Mouse (Mus musculus) embryonic facial prominence, embryonic 15.5 days (tissue): Measurements from ENCODE around the gene Fzd10. TPM values are rescaled to one million over a fixed set of nuclear protein-coding genes. Genes with fewer than 3 reads are reported as not detected.

Experiments used
- ATAC-seq: fragments of 200-750 bp; cut with Nextera tagmentation; 2 replicates; pipeline ENCODE4 v1.8.0; 2017; ENCODE audit warnings: low read depth, moderate TSS enrichment; ENCODE audit not compliant: insufficient number of reproducible peaks, low FRiP score, low TSS enrichment
- H3K27ac ChIP-seq: fragments of 300-500 bp; sonication (generic); replicated peaks from 2 replicates; pipeline ENCODE4 v1.5.1; 2015; ENCODE audit warnings: mild to moderate bottlenecking, inconsistent platforms
- H3K27me3 ChIP-seq: fragments of 300-500 bp; sonication (generic); 2 replicates; pipeline ENCODE4 v1.6.1; 2015; ENCODE audit warnings: inconsistent platforms
- H3K36me3 ChIP-seq: fragments of 300-500 bp; sonication (generic); 2 replicates; pipeline ENCODE4 v1.6.1; 2015; ENCODE audit warnings: mild to moderate bottlenecking, inconsistent platforms
- H3K4me1 ChIP-seq: fragments of 300-500 bp; sonication (generic); 2 replicates; pipeline ENCODE4 v1.6.1; 2015; ENCODE audit warnings: inconsistent platforms
- H3K4me2 ChIP-seq: fragments of 300-500 bp; sonication (generic); replicated peaks from 2 replicates; pipeline ENCODE4 v1.6.1; 2015; ENCODE audit warnings: mild to moderate bottlenecking, inconsistent platforms
- H3K4me3 ChIP-seq: fragments of 300-500 bp; sonication (generic); replicated peaks from 2 replicates; pipeline ENCODE4 v1.5.1; 2015; ENCODE audit warnings: mild to moderate bottlenecking, inconsistent platforms
- H3K9ac ChIP-seq: fragments of 300-500 bp; sonication (generic); 2 replicates; pipeline ENCODE4 v1.6.1; 2015; ENCODE audit warnings: inconsistent platforms
- H3K9me3 ChIP-seq: fragments of 300-500 bp; sonication (generic); replicated peaks from 2 replicates; pipeline ENCODE4 v1.6.1; 2016; ENCODE audit warnings: inconsistent platforms
- WGBS: fragments of 180-500 bp; shearing (Covaris S2); methylation state at CpG from one replicate; pipeline ENCODE4 v1.1.7; 2015; 5-methylcytosine and 5-hydroxymethylcytosine counted together
- polyA plus RNA-seq: library from polyadenylated mRNA; unstranded; fragments of >200 nt; fragmentation: Nextera tagmentation; extraction: Ambion mirVana; gene quantifications from 2 replicates; pipeline ENCODE4 v1.2.1, GENCODE M21; 2015

Fzd10 gene
- polyA plus RNA-seq, 1 experiment from 2014 or later = 10.4 TPM

DNA sequence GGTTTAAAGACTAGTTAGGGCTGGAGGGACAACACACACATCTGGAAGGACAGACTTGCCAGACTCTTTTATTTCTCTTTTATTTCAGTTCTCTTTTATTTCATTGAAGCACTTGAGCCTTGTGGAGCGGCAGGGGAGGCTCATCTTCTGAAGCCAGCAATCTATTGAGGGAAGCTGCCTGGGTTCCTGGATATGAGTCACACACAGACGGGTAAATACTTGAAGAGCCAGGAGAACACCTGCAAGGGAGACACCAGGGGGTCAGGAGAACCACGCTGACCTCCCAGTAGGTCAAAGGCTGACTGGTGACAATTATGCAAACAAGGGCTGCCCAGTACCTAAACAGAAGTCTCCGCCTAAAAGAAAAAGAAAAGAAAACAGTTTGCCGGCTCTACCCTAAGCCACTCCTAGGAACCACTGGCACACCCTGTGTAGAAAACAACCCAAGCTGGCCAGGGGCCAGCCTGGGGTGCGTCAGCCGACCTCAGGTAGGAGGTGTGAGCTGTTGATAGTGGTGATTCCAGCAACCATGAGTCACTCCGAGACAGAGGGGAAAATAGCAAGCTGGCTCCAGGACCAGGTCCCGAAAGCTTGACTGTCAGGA lies 21.5 kb upstream of the Fzd10 start:
- peak; percentile 51; the same call in 1 of the 2 replicates for ATAC-seq
- Histone ChIP-seq H3K27me3 (no peaks in the 10 kb centered on the region), H3K36me3 (no peaks in the 10 kb centered on the region), H3K4me1 (peaks cover 45% of the 10 kb centered on the region), H3K4me3 (no peak overlapping the region), H3K4me2 (no peak overlapping the region), H3K27ac (peak overlapping the region; percentile 65), H3K9me3 (no peaks in the 10 kb centered on the region), H3K9ac (no peak overlapping the region)
- 32% methylated on average over 9 of the region's 9 CpGs for WGBS

DNA sequence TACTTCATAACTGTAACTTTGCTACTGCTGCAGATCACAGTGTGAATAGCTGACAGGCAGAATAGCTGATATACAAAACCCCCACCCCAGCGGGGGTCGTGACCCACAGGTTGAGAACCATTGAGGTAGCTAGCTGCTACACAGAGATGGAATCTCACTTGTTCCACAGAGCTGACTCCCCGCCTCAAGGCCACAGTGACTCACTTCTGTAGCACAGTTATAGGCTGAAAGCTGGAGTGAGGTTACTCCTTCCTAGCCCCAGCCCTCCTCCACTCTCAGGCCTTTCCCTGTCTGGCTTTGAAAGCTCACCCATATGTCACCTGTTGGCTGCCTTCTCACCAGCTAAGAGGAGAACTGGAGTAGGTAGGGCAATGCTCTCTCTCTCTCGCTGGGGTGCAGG lies 19.7 kb upstream of the Fzd10 start:
- no peaks in the 10 kb centered on the region for H3K27me3 ChIP-seq
- peaks cover 45% of the 10 kb centered on the region for H3K4me1 ChIP-seq
- H3K36me3 ChIP-seq = no peaks in the 10 kb centered on the region
- H3K9me3 ChIP-seq = no peaks in the 10 kb centered on the region
- no peak overlapping the region for H3K4me2 ChIP-seq
- WGBS = 45% methylated on average over 4 of the region's 4 CpGs
- H3K9ac ChIP-seq = no peak overlapping the region
- ATAC-seq = no peak
- no peak overlapping the region for H3K4me3 ChIP-seq
- peak overlapping the region; percentile 58 for H3K27ac ChIP-seq

DNA sequence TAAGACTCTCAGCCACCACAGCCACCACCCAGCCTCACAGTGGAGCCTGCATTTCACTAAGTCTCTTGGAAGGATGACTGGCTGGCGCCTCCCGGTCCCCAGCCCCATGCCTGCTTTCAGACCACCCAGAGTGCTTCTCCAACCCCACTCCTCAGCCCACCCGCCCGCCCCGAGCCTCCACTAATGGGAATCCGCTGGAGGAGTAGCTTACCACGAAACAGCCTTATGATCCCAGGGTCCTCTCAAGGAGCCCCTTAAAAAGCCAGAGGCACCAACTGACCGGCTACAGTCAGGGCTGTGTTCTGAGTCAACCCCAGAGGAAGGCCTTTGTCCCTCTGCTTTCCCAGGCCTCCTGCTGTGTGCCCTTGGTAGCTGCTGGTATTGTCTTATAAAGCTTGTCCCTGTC lies 19.1 kb upstream of the Fzd10 start:
- Histone ChIP-seq H3K27me3 (no peaks in the 10 kb centered on the region), H3K4me3 (no peak overlapping the region), H3K9ac (no peak overlapping the region), H3K4me1 (peaks cover 41% of the 10 kb centered on the region), H3K36me3 (no peaks in the 10 kb centered on the region), H3K4me2 (no peak overlapping the region), H3K9me3 (no peaks in the 10 kb centered on the region), H3K27ac (0 out of 2 replicates have a peak overlapping the region, but pooled peaks have one; percentile 58)
- ATAC-seq = peak; percentile 60
- 28% methylated on average over 8 of the region's 8 CpGs for WGBS

DNA sequence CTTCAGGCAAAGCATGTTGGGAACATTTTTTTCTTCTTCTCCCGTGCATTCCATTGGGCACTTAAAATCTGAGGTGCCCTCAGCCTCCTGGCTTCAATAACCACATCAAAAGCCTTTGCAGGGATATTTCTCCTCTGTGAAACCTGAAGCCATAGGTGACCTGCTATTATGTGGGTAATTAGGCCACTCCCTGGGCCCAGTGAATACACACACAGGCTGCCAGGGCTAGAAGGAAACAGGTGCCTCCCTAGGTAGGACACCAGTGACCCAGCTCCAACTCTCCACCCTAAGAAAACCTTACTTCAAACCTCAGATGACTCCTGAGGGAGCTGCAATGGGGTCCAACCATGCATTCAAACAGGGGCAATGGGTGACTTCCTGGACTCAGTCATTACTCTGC lies 11.4 kb upstream of the Fzd10 start:
- no peak overlapping the region for H3K4me3 ChIP-seq
- H3K36me3 ChIP-seq = no peaks in the 10 kb centered on the region
- H3K9ac ChIP-seq = no peak overlapping the region
- no peak overlapping the region for H3K27ac ChIP-seq
- no peak overlapping the region for H3K4me2 ChIP-seq
- ATAC-seq = no peak; the same call in 1 of the 2 replicates
- H3K27me3 ChIP-seq = no peaks in the 10 kb centered on the region
- 29% methylated on average over 1 of the region's 1 CpGs for WGBS
- H3K9me3 ChIP-seq = no peaks in the 10 kb centered on the region
- 0 out of 2 replicates have a peak, but pooled peaks cover 5% of the 10 kb centered on the region for H3K4me1 ChIP-seq

DNA sequence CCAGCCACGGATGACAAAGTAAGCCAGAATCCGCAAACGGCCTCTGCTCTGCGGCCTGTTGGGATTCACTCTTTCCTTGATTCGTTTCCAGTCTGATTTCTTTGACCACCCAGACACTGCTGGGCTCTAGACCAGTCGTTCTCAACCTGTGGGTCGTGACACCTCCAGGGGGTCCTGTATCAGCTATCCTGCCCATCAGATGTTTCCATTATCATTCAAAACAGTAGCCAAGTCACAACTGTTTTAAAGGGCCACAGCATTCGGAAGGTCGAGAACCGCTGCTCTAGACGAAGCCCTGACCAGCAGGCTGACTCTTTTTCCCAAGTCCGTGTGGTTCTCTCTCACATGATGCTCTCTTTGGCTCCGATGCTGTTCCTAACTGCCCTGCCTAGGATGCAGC lies 7.2 kb upstream of the Fzd10 start:
- Histone ChIP-seq H3K4me3 (no peak overlapping the region), H3K36me3 (no peaks in the 10 kb centered on the region), H3K4me2 (no peak overlapping the region), H3K27me3 (no peaks in the 10 kb centered on the region), H3K27ac (no peak overlapping the region), H3K9me3 (no peaks in the 10 kb centered on the region), H3K9ac (no peak overlapping the region), H3K4me1 (peaks cover 16% of the 10 kb centered on the region)
- 89% methylated on average over 13 of the region's 13 CpGs for WGBS
- ATAC-seq = no peak

DNA sequence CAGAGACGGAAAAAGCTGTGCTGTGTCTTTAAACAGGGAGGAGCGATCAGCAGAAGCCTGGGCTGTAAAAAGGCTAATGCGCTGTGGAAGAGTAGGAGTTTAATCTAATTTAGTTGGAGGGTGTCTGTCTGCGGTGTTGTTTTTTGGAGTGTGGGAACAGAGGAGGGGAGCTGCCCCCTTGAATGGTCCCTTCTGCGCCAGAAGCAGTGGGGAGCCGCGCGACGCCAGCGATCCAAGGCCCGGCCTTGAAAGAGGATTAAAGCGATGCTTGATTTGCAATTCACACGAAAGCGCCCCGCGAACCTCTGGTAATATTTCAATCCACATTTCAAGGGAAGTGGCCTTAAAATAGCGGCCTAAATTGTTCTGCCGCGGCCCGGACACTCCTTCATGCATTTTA lies 3.8 kb upstream of the Fzd10 start:
- peak overlapping the region; percentile 44 for H3K4me3 ChIP-seq
- no peaks in the 10 kb centered on the region for H3K36me3 ChIP-seq
- 2% methylated on average over 20 of the region's 20 CpGs for WGBS
- H3K4me1 ChIP-seq = peaks cover 43% of the 10 kb centered on the region
- no peaks in the 10 kb centered on the region; the same call in 1 of the 2 replicates for H3K27me3 ChIP-seq
- no peaks in the 10 kb centered on the region for H3K9me3 ChIP-seq
- peak overlapping the region; percentile 71 for H3K27ac ChIP-seq
- peak overlapping the region; percentile 18; the same call in 1 of the 2 replicates for H3K9ac ChIP-seq
- peak overlapping the region; percentile 92 for H3K4me2 ChIP-seq
- ATAC-seq = no peak

DNA sequence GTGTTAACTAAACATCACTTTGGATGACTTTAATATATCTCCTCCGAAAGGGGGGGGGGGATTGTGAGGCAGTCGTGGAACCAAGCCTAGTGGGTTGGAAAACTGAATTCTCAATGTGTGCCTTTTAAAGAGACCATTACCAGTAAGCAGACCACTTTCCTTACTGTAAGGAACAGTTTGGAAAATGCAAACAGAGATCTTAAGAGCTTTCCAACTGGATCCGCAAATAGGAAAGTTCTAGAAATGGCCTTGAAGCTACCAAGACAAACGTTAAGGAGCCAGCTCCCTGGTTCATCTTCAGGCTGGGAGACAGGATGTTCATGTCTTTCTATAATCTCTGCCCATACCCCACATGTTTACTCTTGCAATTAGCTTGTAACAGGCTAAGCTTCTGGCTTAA lies 3.3 kb upstream of the Fzd10 start:
- peak overlapping the region; percentile 44 for H3K4me3 ChIP-seq
- H3K27me3 ChIP-seq = peaks cover 3% of the 10 kb centered on the region; the same call in 1 of the 2 replicates
- peak overlapping the region; percentile 92 for H3K4me2 ChIP-seq
- no peak overlapping the region for H3K9ac ChIP-seq
- WGBS = 21% methylated on average over 4 of the region's 4 CpGs
- H3K27ac ChIP-seq = peak overlapping the region; percentile 71
- no peaks in the 10 kb centered on the region for H3K36me3 ChIP-seq
- H3K4me1 ChIP-seq = peaks cover 49% of the 10 kb centered on the region
- H3K9me3 ChIP-seq = no peaks in the 10 kb centered on the region
- no peak for ATAC-seq

DNA sequence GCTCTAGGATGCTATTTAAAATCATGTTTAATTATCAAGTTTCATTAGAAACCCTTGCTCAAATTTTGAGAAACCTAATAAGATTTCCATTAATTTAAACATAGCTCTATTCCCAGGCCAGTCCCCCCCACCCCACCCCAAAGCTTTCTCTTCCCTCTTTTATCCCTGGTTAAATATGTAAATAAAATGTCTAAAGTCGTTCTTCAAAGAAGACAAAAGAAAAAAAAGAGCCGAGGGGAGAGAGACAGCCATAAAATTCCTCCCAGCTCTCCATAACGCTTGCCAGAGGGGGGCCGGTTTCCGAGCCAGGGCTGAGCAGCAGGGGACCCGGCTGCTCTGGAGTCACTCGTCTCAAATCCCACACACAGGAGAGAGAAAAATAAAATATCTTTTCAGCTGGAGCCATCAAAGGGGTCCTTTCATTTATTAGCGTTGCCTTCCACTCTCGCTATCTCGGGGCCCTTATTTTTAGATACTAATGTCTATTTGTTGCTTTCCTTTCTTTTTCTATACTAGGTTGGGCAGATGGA lies 2.4 kb upstream of the Fzd10 start:
- H3K4me1 ChIP-seq = peaks cover 58% of the 10 kb centered on the region
- no peaks in the 10 kb centered on the region for H3K36me3 ChIP-seq
- no peaks in the 10 kb centered on the region for H3K9me3 ChIP-seq
- peak overlapping the region; percentile 93 for H3K27ac ChIP-seq
- peak overlapping the region; percentile 71 for H3K4me3 ChIP-seq
- peak overlapping the region; percentile 92 for H3K4me2 ChIP-seq
- H3K27me3 ChIP-seq = peaks cover 3% of the 10 kb centered on the region; the same call in 1 of the 2 replicates
- WGBS = 2% methylated on average over 10 of the region's 10 CpGs
- no peak overlapping the region for H3K9ac ChIP-seq
- no peak for ATAC-seq

DNA sequence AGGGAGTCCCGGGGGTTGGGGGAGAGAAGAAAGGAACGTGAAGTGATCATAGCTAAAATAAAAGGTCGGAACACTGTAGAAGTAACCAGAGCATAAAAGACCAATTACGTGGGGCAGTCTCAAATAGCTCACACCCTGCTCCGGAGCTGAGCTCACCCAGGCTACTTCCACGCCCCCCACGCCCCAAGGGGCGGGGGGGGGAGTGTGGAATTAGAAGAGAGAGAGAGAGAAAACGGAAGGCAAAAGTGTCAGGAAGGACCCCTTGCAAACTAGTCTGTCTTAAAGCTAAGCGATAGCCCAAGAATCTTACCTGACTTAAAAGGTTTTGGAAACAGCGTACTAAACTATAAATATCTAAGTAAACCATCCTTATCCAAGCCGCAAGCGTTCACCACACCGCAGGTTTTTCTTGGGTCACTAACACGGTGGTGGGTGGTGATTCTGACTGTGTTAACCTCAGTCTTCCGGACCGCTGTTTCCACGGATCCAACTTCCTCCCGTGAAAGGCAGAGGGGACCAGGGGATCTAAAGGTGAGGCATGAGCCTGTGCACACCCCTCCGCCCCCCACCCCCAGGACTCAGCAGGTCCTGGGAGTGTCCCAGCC lies 1.8 kb upstream of the Fzd10 start:
- Histone ChIP-seq H3K4me3 (peak overlapping the region; percentile 71), H3K4me2 (peak overlapping the region; percentile 92), H3K4me1 (peaks cover 62% of the 10 kb centered on the region), H3K27ac (peak overlapping the region; percentile 93), H3K36me3 (no peaks in the 10 kb centered on the region), H3K9me3 (no peaks in the 10 kb centered on the region), H3K27me3 (peaks cover 3% of the 10 kb centered on the region; the same call in 1 of the 2 replicates), H3K9ac (peak overlapping the region; percentile 54; the same call in 1 of the 2 replicates)
- no peak for ATAC-seq
- under 1% methylated on average over 20 of the region's 20 CpGs for WGBS

DNA sequence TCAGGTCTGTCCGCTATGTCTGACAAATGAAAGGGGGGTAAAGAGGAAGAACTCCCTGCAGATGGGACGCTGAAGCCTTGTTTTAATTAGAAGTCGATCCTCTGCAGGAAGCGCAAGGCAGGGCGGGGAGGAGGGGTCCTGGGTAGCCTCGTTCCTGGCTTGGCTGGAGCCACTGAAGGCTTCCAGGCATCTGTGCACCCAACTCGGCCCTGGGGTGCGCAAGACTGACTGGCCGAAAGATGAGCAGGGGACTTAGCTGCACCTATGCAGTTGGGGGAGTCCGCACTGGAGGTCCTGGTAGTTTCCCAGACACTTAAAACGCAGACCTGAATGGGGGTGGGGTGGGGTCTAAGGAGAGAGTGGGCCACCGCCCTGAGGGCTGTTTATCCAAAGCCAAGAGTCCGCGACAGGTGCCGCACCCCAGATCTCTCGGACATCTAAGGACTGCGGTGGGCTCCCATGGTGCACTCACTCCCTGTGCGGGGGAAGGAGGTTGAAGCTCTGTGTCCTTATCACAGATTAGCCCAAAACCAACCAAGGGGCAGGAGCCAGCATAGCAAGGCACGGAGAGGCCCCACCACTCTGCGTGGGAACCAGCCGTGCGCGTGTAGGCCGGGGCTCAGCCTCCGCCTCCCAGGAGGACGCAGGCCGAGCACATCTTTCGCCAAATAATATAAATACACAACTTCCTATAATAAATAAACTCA lies 1.1 kb upstream of the Fzd10 start:
- H3K4me2 ChIP-seq = peak overlapping the region; percentile 92
- WGBS = under 1% methylated on average over 28 of the region's 28 CpGs
- H3K4me3 ChIP-seq = peak overlapping the region; percentile 71
- no peaks in the 10 kb centered on the region for H3K9me3 ChIP-seq
- peak overlapping the region; percentile 93 for H3K27ac ChIP-seq
- peaks cover 69% of the 10 kb centered on the region for H3K4me1 ChIP-seq
- no peaks in the 10 kb centered on the region for H3K36me3 ChIP-seq
- ATAC-seq = no peak
- H3K9ac ChIP-seq = peak overlapping the region; percentile 54
- peaks cover 3% of the 10 kb centered on the region; the same call in 1 of the 2 replicates for H3K27me3 ChIP-seq
